Comparison of ENCODE assay signal across 8 mouse cellular contexts in the genomic region with DNA sequence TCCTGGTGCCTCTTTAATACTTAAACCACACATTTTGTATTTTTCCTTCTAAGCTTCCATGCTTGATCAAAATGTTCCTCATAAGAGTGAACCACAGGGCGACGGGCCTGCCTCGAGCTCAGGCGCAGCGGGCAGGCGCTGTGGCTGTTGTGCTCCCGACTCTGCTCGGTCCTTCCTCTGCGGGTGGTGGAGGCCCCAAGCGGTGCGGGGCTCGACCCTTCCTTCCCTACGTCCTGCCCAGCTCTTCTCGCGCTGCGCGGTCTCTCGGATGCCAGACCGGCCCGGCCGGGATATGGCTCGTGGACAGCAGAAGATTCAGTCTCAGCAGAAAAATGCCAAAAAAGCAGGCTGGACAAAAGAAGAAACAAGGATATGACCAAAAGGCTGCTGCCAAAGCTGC. TPM values are rescaled to one million over a fixed set of nuclear protein-coding genes. Genes with fewer than 3 reads are reported as not detected.
DNase-seq lines count a peak whose midpoint lies in the region; ATAC-seq and TF ChIP-seq lines count a peak whose summit lies in the region.

No protein-coding gene starts in this region.

- no peak for TF ChIP-seq CTCF in kidney, adult 2 months (conservative IDR thresholded peaks at IDR 0.05; ENCODE audit: insufficient read depth, insufficient read length, low read depth, low read length)

- ATAC-seq in intestine, embryonic 14.5 days (replicated peaks; ENCODE audit: low FRiP score, low TSS enrichment, low read depth): 0 out of 2 replicates have a peak, but pooled peaks have one; percentile 15
- ATAC-seq in neural tube, embryonic 13.5 days (ENCODE audit: low read depth): no peak

- no peaks in the 10 kb centered on the region for H3K9me3 ChIP-seq in intestine, embryonic 14.5 days (ENCODE audit: control insufficient read depth, low read length)
- H3K9me3 ChIP-seq in neural tube, embryonic 13.5 days: no peaks in the 10 kb centered on the region

- no peaks in the 10 kb centered on the region for H3K36me3 ChIP-seq in kidney, adult 2 months (ENCODE audit: control insufficient read depth, insufficient read depth, low read length)
- no peaks in the 10 kb centered on the region for H3K36me3 ChIP-seq in intestine, embryonic 14.5 days (ENCODE audit: control insufficient read depth, insufficient read depth, low read length)
- H3K36me3 ChIP-seq in neural tube, embryonic 13.5 days: no peaks in the 10 kb centered on the region

- H3K4me1 ChIP-seq in kidney, adult 2 months (ENCODE audit: control insufficient read depth, insufficient read depth, low read length): no peaks in the 10 kb centered on the region
- H3K4me1 ChIP-seq in intestine, embryonic 14.5 days (replicated peaks; ENCODE audit: control insufficient read depth, insufficient read depth, low read length): no peaks in the 10 kb centered on the region
- peaks cover 4% of the 10 kb centered on the region for H3K4me1 ChIP-seq in neural tube, embryonic 13.5 days (replicated peaks)

- H3K27ac ChIP-seq in kidney, adult 2 months (ENCODE audit: insufficient read depth, low read depth, low read length): no peak overlapping the region
- no peak overlapping the region for H3K27ac ChIP-seq in intestine, embryonic 14.5 days (ENCODE audit: low read depth)
- no peak overlapping the region for H3K27ac ChIP-seq in neural tube, embryonic 13.5 days (replicated peaks)

- 15% methylated on average over 22 of the region's 22 CpGs for WGBS in kidney, adult 2 months
- 9% methylated on average over 22 of the region's 22 CpGs for WGBS in intestine, embryonic 14.5 days
- WGBS in neural tube, embryonic 13.5 days: 8% methylated on average over 22 of the region's 22 CpGs

- intact Hi-C loops in left cerebral cortex, postnatal 4 days (cut with DNase I): no loop called here

- H3K9ac ChIP-seq in intestine, embryonic 14.5 days (ENCODE audit: low read length): no peak overlapping the region
- peak overlapping the region; percentile 43; the same call in 1 of the 2 replicates for H3K9ac ChIP-seq in neural tube, embryonic 13.5 days

- H3K4me3 ChIP-seq in kidney, adult 2 months (ENCODE audit: insufficient read depth, low read depth, low read length): no peak overlapping the region
- H3K4me3 ChIP-seq in intestine, embryonic 14.5 days (ENCODE audit: low read depth, low read length): no peak overlapping the region
- H3K4me3 ChIP-seq in neural tube, embryonic 13.5 days: peak overlapping the region; percentile 22

- peak overlapping the region; percentile 40 for H3K4me2 ChIP-seq in intestine, embryonic 14.5 days (ENCODE audit: low read length)
- H3K4me2 ChIP-seq in neural tube, embryonic 13.5 days: peak overlapping the region; percentile 51

- no peaks in the 10 kb centered on the region; the same call in 1 of the 2 replicates for H3K27me3 ChIP-seq in kidney, adult 2 months (replicated peaks; ENCODE audit: control insufficient read depth, insufficient read depth, low read length)
- H3K27me3 ChIP-seq in intestine, embryonic 14.5 days (replicated peaks; ENCODE audit: control insufficient read depth, insufficient read depth, low read length): no peaks in the 10 kb centered on the region
- H3K27me3 ChIP-seq in neural tube, embryonic 13.5 days: no peaks in the 10 kb centered on the region

- TF ChIP-seq POLR2A in kidney, adult 2 months (IDR thresholded peaks at IDR 0.05; ENCODE audit: low read depth, low read length): no peak

- DNase-seq in kidney, postnatal 10 days: peak; percentile 20
- no peak for DNase-seq in kidney, adult 2 months
- peak; percentile 28 for DNase-seq in embryo, embryonic 10.5 days (ENCODE audit: low spot score)
- DNase-seq in intestine, embryonic 14.5 days (ENCODE audit: low spot score): no peak
- DNase-seq in left cerebral cortex, postnatal 4 days: no peak
- DNase-seq in Muller cell, postnatal 12 days (ENCODE audit: inconsistent ontology term): no peak
- DNase-seq in T-cell, adult 2 months (ENCODE audit: low spot score): no peak

RNA-seq across cellular contexts. Expression of gene Hpgds, which starts 6.0 kb away (rescaled TPM):
- 0.34 and 0.83 TPM in 2 replicates for polyA plus RNA-seq in kidney, adult 2 months (2012; rRNA removed)
- 3.4 and 4.5 TPM in 2 replicates for polyA plus RNA-seq in intestine, embryonic 14.5 days (2014; fragmentation: Nextera tagmentation; extraction: Ambion mirVana)
- 6.3 and 7.9 TPM in 2 replicates for polyA plus RNA-seq in neural tube, embryonic 13.5 days (2015; fragmentation: Nextera tagmentation; extraction: Ambion mirVana)
- 1 to 10 TPM; 2.2 to 2.4 TPM for total RNA-seq in left cerebral cortex, postnatal 4 days (2021)

Comparison
In these comparisons a context has a peak if more than half of its experiments do, and no peak if none do; other contexts are left out.
1. DNase-seq: peak in kidney, postnatal 10 days (single experiment) and embryo, embryonic 10.5 days (single experiment); none in kidney, adult 2 months (single experiment), intestine, embryonic 14.5 days (single experiment), left cerebral cortex, postnatal 4 days (single experiment), Muller cell, postnatal 12 days (single experiment) and T-cell, adult 2 months (single experiment).